In genomic region chr3:136037254-136037653, GRCm38 (mm10) we compare ENCODE assay signal across 23 mouse cellular contexts.
"Had no signal": no experiment of that assay in that cellular context is flagged by ENCODE, and none has a peak within 500 bp of the region (broad histone marks: within the 10 kb centered on the region; RNA-seq: fewer than 3 reads in every experiment).

No protein-coding gene starts in this region.

- H3K9me3 ChIP-seq: liver, embryonic 15.5 days; lung, embryonic 15.5 days; midbrain, embryonic 13.5 days; midbrain, embryonic 15.5 days; neural tube, embryonic 13.5 days; neural tube, embryonic 15.5 days; stomach, embryonic 15.5 days had no signal

- H3K4me3 ChIP-seq: liver, embryonic 15.5 days; lung, embryonic 15.5 days; midbrain, embryonic 13.5 days; midbrain, embryonic 15.5 days; myocyte; neural tube, embryonic 13.5 days; neural tube, embryonic 15.5 days; stomach, embryonic 15.5 days had no signal

- H3K36me3 ChIP-seq: liver, embryonic 15.5 days; lung, embryonic 15.5 days; midbrain, embryonic 13.5 days; midbrain, embryonic 15.5 days; neural tube, embryonic 13.5 days; neural tube, embryonic 15.5 days; stomach, embryonic 15.5 days had no signal

- H3K9ac ChIP-seq: liver, embryonic 15.5 days; lung, embryonic 15.5 days; midbrain, embryonic 13.5 days; midbrain, embryonic 15.5 days; neural tube, embryonic 13.5 days; neural tube, embryonic 15.5 days; stomach, embryonic 15.5 days had no signal

- H3K4me2 ChIP-seq: liver, embryonic 15.5 days; lung, embryonic 15.5 days; midbrain, embryonic 11.5 days; midbrain, embryonic 13.5 days; midbrain, embryonic 15.5 days; neural tube, embryonic 13.5 days; neural tube, embryonic 15.5 days; stomach, embryonic 15.5 days had no signal

- DNase-seq: lung, adult 2 months; lung, postnatal 14 days; lung, postnatal 36 days; retina, postnatal 1 day; right cerebral cortex, adult 18-20 months; right cerebral cortex, postnatal 25 days; right cerebral cortex, postnatal 4 days; spleen, adult 18-20 months; thymus, adult 2 months; thymus, postnatal 25 days; thymus, postnatal 4 days had no signal

- ATAC-seq: lung, postnatal 0 days; midbrain, embryonic 13.5 days; midbrain, embryonic 15.5 days had no signal

- H3K27ac ChIP-seq: liver, embryonic 15.5 days; lung, embryonic 15.5 days; macrophage; midbrain, embryonic 13.5 days; midbrain, embryonic 15.5 days; neural tube, embryonic 13.5 days; neural tube, embryonic 15.5 days; stomach, embryonic 15.5 days; stomach, postnatal 0 days had no signal

- H3K4me1 ChIP-seq: liver, embryonic 15.5 days; lung, embryonic 15.5 days; midbrain, embryonic 13.5 days; midbrain, embryonic 15.5 days; neural tube, embryonic 13.5 days; neural tube, embryonic 15.5 days; stomach, embryonic 15.5 days had no signal

- H3K27me3 ChIP-seq: liver, embryonic 15.5 days; lung, embryonic 15.5 days; midbrain, embryonic 13.5 days; midbrain, embryonic 15.5 days; neural tube, embryonic 13.5 days; neural tube, embryonic 15.5 days; stomach, embryonic 15.5 days had no signal
